Mouse (Mus musculus): ENCODE data around the gene Clca3a2. TPM values are rescaled to one million over a fixed set of nuclear protein-coding genes. Genes with fewer than 3 reads are reported as not detected.
"Not testable (repeated sequence)": the region's sequence is repeated elsewhere in the genome, so short reads cannot be mapped to it uniquely, and the experiment has no call there.

Gene Clca3a2
- total and polyA plus RNA-seq, 2 experiments from 2014 or later: 0.05 to 0.25 TPM

DNA sequence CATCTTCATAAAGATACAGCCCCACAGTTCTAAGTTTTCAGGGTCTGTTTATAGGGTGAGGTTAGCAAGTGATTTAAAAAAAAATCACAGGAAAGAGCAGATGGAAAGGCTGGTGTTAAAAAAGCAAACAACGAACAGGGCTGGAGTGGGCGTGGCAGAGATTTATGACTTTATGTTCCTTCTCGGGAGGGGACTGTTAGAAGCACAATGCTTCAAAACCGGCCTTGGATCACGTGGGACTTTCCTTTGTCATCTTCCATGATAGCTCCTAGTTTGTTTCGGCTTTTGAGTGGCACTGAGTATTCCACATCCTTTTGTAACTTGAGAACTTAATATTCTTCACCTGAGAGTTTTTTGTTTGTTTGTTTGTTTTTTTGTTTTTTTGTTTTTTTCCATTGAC lies 57.8 kb downstream of the Clca3a2 start:
- Histone ChIP-seq H3K4me1 (ENCODE audit: insufficient read depth, low read length) (no peaks in the 10 kb centered on the region), H3K9ac (replicated peaks; ENCODE audit: low read length) (no peak overlapping the region), H3K9me3 (ENCODE audit: low read length) (no peaks in the 10 kb centered on the region), H3K27me3 (ENCODE audit: insufficient read depth, low read length) (no peaks in the 10 kb centered on the region), H3K4me3 (ENCODE audit: low read length) (no peak overlapping the region), H3K4me2 (ENCODE audit: low read depth, low read length) (no peak overlapping the region), H3K27ac (no peak overlapping the region), H3K36me3 (ENCODE audit: insufficient read depth, low read length) (no peaks in the 10 kb centered on the region)
- no peak for TF ChIP-seq CTCF (IDR thresholded peaks at IDR 0.05; ENCODE audit: low read depth)
- ATAC-seq (no peak), DNase-seq (ENCODE audit: low spot score) (no peak)
- 74% methylated on average over 6 of the region's 6 CpGs for WGBS

GRCm38 (mm10) chr3:144760592-144761309 lies 58.5 kb downstream of the Clca3a2 start, which contains the start of gene Clca3a1:
TSS of gene Clca3a1 (minus strand) at chr3:144760977.
- WGBS: 81% methylated on average over 10 of the region's 11 CpGs
- DNase-seq (ENCODE audit: low spot score): no peak
- ATAC-seq: no peak
- Histone ChIP-seq H3K4me3 (ENCODE audit: low read length) (no peak within 1 kb of the TSS), H3K36me3 (ENCODE audit: insufficient read depth, low read length) (no peaks in the 10 kb centered on the region), H3K9ac (replicated peaks; ENCODE audit: low read length) (no peak within 1 kb of the TSS), H3K9me3 (ENCODE audit: low read length) (no peaks in the 10 kb centered on the region), H3K27me3 (ENCODE audit: insufficient read depth, low read length) (no peaks in the 10 kb centered on the region), H3K4me2 (ENCODE audit: low read depth, low read length) (no peak within 1 kb of the TSS), H3K27ac (no peak within 1 kb of the TSS), H3K4me1 (ENCODE audit: insufficient read depth, low read length) (no peaks in the 10 kb centered on the region)
- TF ChIP-seq CTCF (IDR thresholded peaks at IDR 0.05; ENCODE audit: low read depth): no peak

- H3K9me3 ChIP-seq (ENCODE audit: low read length): no peaks in the 10 kb centered on the region
- H3K27ac ChIP-seq: no peak overlapping the region
- H3K4me2 ChIP-seq (ENCODE audit: low read depth, low read length): no peak overlapping the region
- TF ChIP-seq CTCF (IDR thresholded peaks at IDR 0.05; ENCODE audit: low read depth): no peak
- H3K4me1 ChIP-seq (ENCODE audit: insufficient read depth, low read length): no peaks in the 10 kb centered on the region
- WGBS: 82% methylated on average over 3 of the region's 3 CpGs
- H3K9ac ChIP-seq (replicated peaks; ENCODE audit: low read length): no peak overlapping the region
- H3K36me3 ChIP-seq (ENCODE audit: insufficient read depth, low read length): no peaks in the 10 kb centered on the region
- no peak overlapping the region for H3K4me3 ChIP-seq (ENCODE audit: low read length)
- no peaks in the 10 kb centered on the region for H3K27me3 ChIP-seq (ENCODE audit: insufficient read depth, low read length)
- ATAC-seq (no peak), DNase-seq (ENCODE audit: low spot score) (no peak)
Observed at GRCm38 (mm10) chr3:144759719-144760118, 59.6 kb downstream of the Clca3a2 start.

- not testable (repeated sequence) for ATAC-seq; H3K4me3 ChIP-seq (ENCODE audit: low read length); H3K4me1 ChIP-seq (ENCODE audit: insufficient read depth, low read length); H3K4me2 ChIP-seq (ENCODE audit: low read depth, low read length); H3K36me3 ChIP-seq (ENCODE audit: insufficient read depth, low read length); H3K9ac ChIP-seq (replicated peaks; ENCODE audit: low read length); H3K27ac ChIP-seq; H3K9me3 ChIP-seq (ENCODE audit: low read length); H3K27me3 ChIP-seq (ENCODE audit: insufficient read depth, low read length); DNase-seq (ENCODE audit: low spot score)
- WGBS: 79% methylated on average over 8 of the region's 8 CpGs
Observed at GRCm38 (mm10) chr3:144756103-144756502, 63.2 kb downstream of the Clca3a2 start.

DNA sequence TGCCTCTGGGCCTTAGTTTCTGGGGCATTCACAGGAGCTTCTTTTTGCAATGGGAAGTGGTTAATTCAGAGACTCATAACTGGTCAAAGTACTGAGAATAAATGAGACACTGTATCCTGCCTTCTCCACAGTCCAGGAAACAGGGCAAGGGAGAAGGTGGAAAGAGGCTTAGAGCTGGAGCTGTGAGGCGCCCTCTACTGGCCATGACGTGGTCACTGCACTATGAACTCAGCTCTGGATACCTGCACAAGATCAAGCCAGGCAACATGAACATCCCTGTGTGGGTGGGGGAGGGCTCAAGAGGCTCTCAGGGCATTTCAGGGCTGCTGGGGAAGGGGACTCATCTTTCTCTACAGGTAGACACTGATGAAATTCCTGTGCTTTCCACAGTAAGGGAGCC lies 66.2 kb downstream of the Clca3a2 start:
- peak; percentile 60 for TF ChIP-seq CTCF (IDR thresholded peaks at IDR 0.05; ENCODE audit: low read depth)

DNA sequence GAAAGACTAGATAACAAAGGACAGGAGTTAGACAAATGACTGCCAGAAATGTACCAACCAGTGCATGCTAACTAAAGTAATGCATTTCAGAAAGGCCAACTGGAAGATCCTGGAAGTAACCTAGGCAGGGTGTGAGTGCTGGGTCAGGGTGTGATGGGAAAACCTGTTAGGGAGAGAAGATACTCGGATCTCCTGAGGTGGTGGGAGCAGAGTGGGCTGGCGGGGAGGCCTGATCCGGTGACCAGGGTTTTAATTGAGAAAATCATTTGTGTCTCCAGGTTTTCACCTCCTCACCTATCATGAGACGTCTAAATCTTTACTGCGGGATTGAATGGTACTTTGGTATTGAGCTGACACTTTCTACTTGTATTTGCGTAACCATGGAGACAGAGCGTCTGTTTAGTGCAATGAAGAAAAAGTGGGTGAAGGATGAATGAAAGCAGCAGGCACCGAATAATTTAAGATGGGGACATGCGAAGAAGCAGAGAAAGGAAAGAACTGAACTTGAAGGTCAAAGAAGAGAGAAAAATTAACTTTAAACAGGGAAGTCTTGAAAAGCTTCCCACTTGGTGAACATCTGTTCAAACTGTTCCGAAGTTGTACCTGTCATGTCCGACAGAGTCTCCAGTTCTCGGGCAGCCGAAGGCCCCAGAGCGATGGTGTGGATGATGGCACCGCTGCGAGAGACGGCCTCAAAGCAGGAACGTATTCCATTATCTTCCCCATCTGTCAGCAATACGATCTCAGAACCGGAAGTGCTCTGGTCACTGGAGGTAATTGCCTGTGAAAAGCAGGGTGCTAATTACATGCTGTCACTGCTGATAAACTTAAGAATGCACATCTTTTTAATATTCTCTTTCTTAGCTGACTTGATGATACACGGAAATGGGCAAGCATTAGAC lies 70.0 kb downstream of the Clca3a2 start:
- not testable (repeated sequence) for H3K9ac ChIP-seq (replicated peaks; ENCODE audit: low read length); H3K4me3 ChIP-seq (ENCODE audit: low read length); H3K27me3 ChIP-seq (ENCODE audit: insufficient read depth, low read length); H3K27ac ChIP-seq; H3K9me3 ChIP-seq (ENCODE audit: low read length); H3K36me3 ChIP-seq (ENCODE audit: insufficient read depth, low read length); H3K4me1 ChIP-seq (ENCODE audit: insufficient read depth, low read length); DNase-seq (ENCODE audit: low spot score)
- 42% methylated on average over 18 of the region's 21 CpGs for WGBS
- H3K4me2 ChIP-seq (ENCODE audit: low read depth, low read length): peak overlapping the region; percentile 16; the same call in 1 of the 2 replicates
- ATAC-seq: 0 out of 2 replicates have a peak, but pooled peaks have one; percentile 45

More for the DNA sequence above, 66.2 kb downstream of the Clca3a2 start:
- H3K27me3 ChIP-seq (ENCODE audit: insufficient read depth, low read length): no peaks in the 10 kb centered on the region
- H3K27ac ChIP-seq: no peak overlapping the region
- no peaks in the 10 kb centered on the region for H3K36me3 ChIP-seq (ENCODE audit: insufficient read depth, low read length)
- WGBS: 4% methylated on average over 2 of the region's 2 CpGs
- no peaks in the 10 kb centered on the region for H3K4me1 ChIP-seq (ENCODE audit: insufficient read depth, low read length)
- ATAC-seq (no peak), DNase-seq (ENCODE audit: low spot score) (no peak)
- no peak overlapping the region for H3K4me2 ChIP-seq (ENCODE audit: low read depth, low read length)
- H3K9ac ChIP-seq (replicated peaks; ENCODE audit: low read length): no peak overlapping the region
- H3K9me3 ChIP-seq (ENCODE audit: low read length): no peaks in the 10 kb centered on the region
- H3K4me3 ChIP-seq (ENCODE audit: low read length): no peak overlapping the region

DNA sequence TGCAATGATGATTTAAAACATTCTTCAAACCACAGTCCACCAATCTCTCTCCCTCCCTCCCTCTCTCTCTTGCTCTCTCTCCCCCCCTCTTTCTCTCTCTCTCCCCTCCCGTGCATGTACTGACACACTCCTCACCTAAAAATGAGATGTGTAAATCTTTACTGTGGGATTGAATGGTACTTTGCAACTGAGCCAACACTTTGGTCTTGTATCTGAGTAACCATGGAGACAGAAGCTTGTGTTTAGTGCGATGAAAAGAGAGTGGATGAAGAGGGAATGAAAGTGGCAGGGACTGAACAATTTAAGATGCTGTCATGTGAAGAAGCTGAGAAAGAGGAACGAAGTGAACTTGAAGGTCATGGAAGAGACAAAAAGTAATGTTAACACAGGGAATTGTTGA lies 71.6 kb downstream of the Clca3a2 start:
- not testable (repeated sequence) for H3K27me3 ChIP-seq (ENCODE audit: insufficient read depth, low read length); H3K4me2 ChIP-seq (ENCODE audit: low read depth, low read length); DNase-seq (ENCODE audit: low spot score); H3K4me1 ChIP-seq (ENCODE audit: insufficient read depth, low read length); H3K27ac ChIP-seq; H3K9me3 ChIP-seq (ENCODE audit: low read length); H3K36me3 ChIP-seq (ENCODE audit: insufficient read depth, low read length); H3K4me3 ChIP-seq (ENCODE audit: low read length); H3K9ac ChIP-seq (replicated peaks; ENCODE audit: low read length); ATAC-seq
- 26% methylated on average over 3 of the region's 3 CpGs for WGBS

Other genes starting within 250 kb of the Clca3a2 start
- 38.8 and 39.2 TPM in 2 replicates for gene Hs2st1, start 249.3 kb downstream of the Clca3a2 start, total RNA-seq (2014; rRNA removed)
- gene Hs2st1, start 249.3 kb downstream of the Clca3a2 start, polyA plus RNA-seq (2015; fragmentation: Nextera tagmentation; extraction: Ambion mirVana): 11.0 and 11.1 TPM in 2 replicates
- gene Selenof, start 249.2 kb downstream of the Clca3a2 start, total RNA-seq (2014; rRNA removed): 210 and 211 TPM in 2 replicates
- 686 and 693 TPM in 2 replicates for gene Selenof, start 249.2 kb downstream of the Clca3a2 start, polyA plus RNA-seq (2015; fragmentation: Nextera tagmentation; extraction: Ambion mirVana)
- 61.3 and 89.1 TPM in 2 replicates for gene Sh3glb1, start 99.2 kb downstream of the Clca3a2 start, total RNA-seq (2014; rRNA removed)
- gene Sh3glb1, start 99.2 kb downstream of the Clca3a2 start, polyA plus RNA-seq (2015; fragmentation: Nextera tagmentation; extraction: Ambion mirVana): 118 and 122 TPM in 2 replicates
- 0.21 and 0.32 TPM in 2 replicates for gene Clca3a1, start 58.5 kb downstream of the Clca3a2 start, total RNA-seq (2014; rRNA removed)
- gene Clca3a1, start 58.5 kb downstream of the Clca3a2 start, polyA plus RNA-seq (2015; fragmentation: Nextera tagmentation; extraction: Ambion mirVana): 0.36 and 0.47 TPM in 2 replicates
- not detected in 2 replicates for gene Clca3b, start 29.9 kb upstream of the Clca3a2 start, total RNA-seq (2014; rRNA removed)
- gene Clca3b, start 29.9 kb upstream of the Clca3a2 start, polyA plus RNA-seq (2015; fragmentation: Nextera tagmentation; extraction: Ambion mirVana): not detected in 2 replicates
- gene Clca4b, start 113.0 kb upstream of the Clca3a2 start, total RNA-seq (2014; rRNA removed): 0.43 TPM in 1 of 2 replicates, not detected in the other
- 0.05 TPM in 1 of 2 replicates, not detected in the other for gene Clca4b, start 113.0 kb upstream of the Clca3a2 start, polyA plus RNA-seq (2015; fragmentation: Nextera tagmentation; extraction: Ambion mirVana)
- gene Clca4a, start 155.6 kb upstream of the Clca3a2 start, total RNA-seq (2014; rRNA removed): not detected in 2 replicates
- 0.09 TPM in 1 of 2 replicates, not detected in the other for gene Clca4a, start 155.6 kb upstream of the Clca3a2 start, polyA plus RNA-seq (2015; fragmentation: Nextera tagmentation; extraction: Ambion mirVana)
- not detected in 2 replicates for gene Clca1, start 213.3 kb upstream of the Clca3a2 start, total RNA-seq (2014; rRNA removed)
- not detected in 2 replicates for gene Clca1, start 213.3 kb upstream of the Clca3a2 start, polyA plus RNA-seq (2015; fragmentation: Nextera tagmentation; extraction: Ambion mirVana)

All from hindbrain, postnatal 0 days (tissue).